Mouse (Mus musculus) c-Kit-positive CD71-negative TER-119-negative erythroid progenitor cells, embryonic 14.5 days (primary cell): ENCODE measurements at regions not wholly inside any gene's neighbourhood (a gene's known extent, or its start where the extent isn't known, plus 50 kb on each side); places are given as distances from the start of the nearest gene placed in this dataset.

ENCODE experiments used
- DNase-seq: peaks from one replicate; pipeline ENCODE4 v3.0.0-alpha.2; 2013; ENCODE audit warnings: low read depth

- DNase-seq: no peak
Measured at GRCm38 (mm10) chr11:112121831-112122230, 660.2 kb upstream of the Sox9 start.

GRCm38 (mm10) chr11:112125249-112125933 lies 656.6 kb upstream of the Sox9 start:
- no peak for DNase-seq

GRCm38 (mm10) chr11:112130090-112130489 lies 651.9 kb upstream of the Sox9 start:
- no peak for DNase-seq

GRCm38 (mm10) chr11:112137401-112138020 lies 644.5 kb upstream of the Sox9 start:
- DNase-seq: no peak

- no peak for DNase-seq
Measured at GRCm38 (mm10) chr11:112140058-112140457, 642.0 kb upstream of the Sox9 start.

GRCm38 (mm10) chr11:112140495-112140894 lies 641.5 kb upstream of the Sox9 start:
- no peak for DNase-seq

- no peak for DNase-seq
Measured at GRCm38 (mm10) chr11:112140912-112141311, 641.1 kb upstream of the Sox9 start.

GRCm38 (mm10) chr11:112152051-112152450 lies 630.0 kb upstream of the Sox9 start:
- DNase-seq: no peak

- no peak for DNase-seq
Measured at GRCm38 (mm10) chr11:112153198-112153597, 628.8 kb upstream of the Sox9 start.

GRCm38 (mm10) chr11:112154712-112155319 lies 627.2 kb upstream of the Sox9 start:
- DNase-seq: no peak

GRCm38 (mm10) chr11:112155339-112155955 lies 626.6 kb upstream of the Sox9 start:
- peak; percentile 18 for DNase-seq

GRCm38 (mm10) chr11:112163681-112164265 lies 618.3 kb upstream of the Sox9 start:
- no peak for DNase-seq

GRCm38 (mm10) chr11:112173585-112173984 lies 608.4 kb upstream of the Sox9 start:
- DNase-seq: no peak

GRCm38 (mm10) chr11:112175302-112175701 lies 606.7 kb upstream of the Sox9 start:
- no peak for DNase-seq

- no peak for DNase-seq
Measured at GRCm38 (mm10) chr11:112180666-112181065, 601.4 kb upstream of the Sox9 start.

GRCm38 (mm10) chr11:112197620-112198268 lies 584.3 kb upstream of the Sox9 start:
- no peak for DNase-seq

- DNase-seq: no peak
Measured at GRCm38 (mm10) chr11:112204561-112204960, 577.5 kb upstream of the Sox9 start.

- DNase-seq: peak; percentile 8
Measured at GRCm38 (mm10) chr11:112209414-112209813, 572.6 kb upstream of the Sox9 start.

- DNase-seq: no peak
Measured at GRCm38 (mm10) chr11:112219046-112219720, 562.8 kb upstream of the Sox9 start.

GRCm38 (mm10) chr11:112234492-112235116 lies 547.4 kb upstream of the Sox9 start:
- DNase-seq: no peak
